Mouse (Mus musculus): ENCODE results near the gene Ccdc12.
A peak's percentile ranks its signal among the peaks of the same experiment; 100 is the strongest.

Ccdc12 gene

DNA sequence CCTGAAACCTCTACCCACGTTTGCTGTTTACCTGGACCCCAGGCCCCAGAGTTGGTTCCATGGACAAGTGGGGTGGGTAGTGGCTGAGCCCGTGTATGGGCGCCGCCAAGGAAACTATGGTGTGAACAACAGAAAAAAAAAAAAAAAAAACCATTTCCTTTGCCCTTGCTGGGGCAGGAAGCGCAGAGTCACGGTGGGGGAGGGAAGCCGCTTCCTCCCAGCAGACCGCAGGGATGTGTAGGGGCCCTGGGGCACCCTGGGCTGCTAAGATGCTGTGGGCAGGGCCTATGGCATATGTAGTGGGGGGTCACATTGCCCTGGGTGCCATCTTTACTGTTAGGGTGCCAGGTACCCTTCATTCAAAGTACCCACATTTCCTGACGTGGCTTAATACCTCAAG is 11.1 kb upstream of the Ccdc12 start:
- no peak for DNase-seq (ENCODE audit: low spot score)

DNA sequence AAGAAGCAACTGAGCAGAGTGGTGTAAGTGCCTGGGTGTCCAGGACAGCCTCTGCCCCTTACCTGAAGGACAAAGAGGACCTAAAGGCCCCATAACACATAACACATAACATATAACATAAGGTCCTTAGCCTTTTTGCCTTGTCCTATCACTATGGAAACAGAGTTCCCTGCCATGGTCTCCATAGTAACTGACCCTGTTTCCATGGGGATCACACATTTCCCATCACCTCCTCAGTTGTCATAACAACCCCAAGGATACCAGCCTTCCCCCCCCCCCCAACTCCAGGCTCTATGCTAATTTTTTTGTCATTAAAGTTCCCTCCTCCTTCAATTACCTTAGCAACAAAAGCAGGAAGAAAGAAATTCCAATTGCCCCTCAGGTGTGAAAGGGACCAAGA is 6.5 kb upstream of the Ccdc12 start:
- peak; percentile 43 for DNase-seq (ENCODE audit: low spot score)

DNA sequence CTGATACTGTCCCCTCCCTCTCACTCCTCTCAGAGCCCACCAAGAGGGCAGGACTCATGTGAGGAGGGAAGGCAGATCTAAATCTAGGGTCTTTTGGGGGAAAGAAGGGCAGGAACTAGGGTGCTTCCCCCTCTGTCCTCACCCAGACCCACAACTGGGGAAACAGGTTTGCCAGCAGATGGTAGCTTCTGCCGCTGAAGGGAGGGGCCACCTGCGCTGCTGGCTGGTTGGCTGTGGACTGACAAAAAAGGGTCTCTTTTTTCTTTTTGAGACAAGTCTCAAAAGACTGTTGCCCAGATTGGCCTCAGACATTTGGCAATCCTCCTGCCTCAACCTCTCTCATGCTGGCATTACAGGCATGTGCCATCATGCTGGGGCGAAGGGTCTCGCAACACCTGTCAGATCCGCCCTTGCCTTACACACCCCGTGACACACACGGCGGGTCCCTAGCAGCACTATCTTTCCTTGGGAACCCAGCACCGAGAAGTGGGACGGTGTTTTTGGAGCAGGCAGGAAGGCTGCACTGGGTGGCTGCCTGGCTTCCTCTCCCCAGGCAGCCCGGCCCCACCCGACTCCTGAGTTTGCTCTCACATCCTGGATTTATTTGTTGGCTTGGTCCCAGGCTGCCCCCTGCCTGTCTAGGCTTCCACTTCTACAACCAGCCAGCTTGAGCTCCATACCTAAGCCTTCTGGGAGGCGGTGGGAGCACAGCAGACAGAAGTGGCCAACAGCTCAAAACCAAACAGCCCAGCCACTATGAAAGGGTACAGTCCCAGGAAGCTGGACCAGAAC is 4.2 kb upstream of the Ccdc12 start:
- peak; percentile 33 for DNase-seq (ENCODE audit: low spot score)

DNA sequence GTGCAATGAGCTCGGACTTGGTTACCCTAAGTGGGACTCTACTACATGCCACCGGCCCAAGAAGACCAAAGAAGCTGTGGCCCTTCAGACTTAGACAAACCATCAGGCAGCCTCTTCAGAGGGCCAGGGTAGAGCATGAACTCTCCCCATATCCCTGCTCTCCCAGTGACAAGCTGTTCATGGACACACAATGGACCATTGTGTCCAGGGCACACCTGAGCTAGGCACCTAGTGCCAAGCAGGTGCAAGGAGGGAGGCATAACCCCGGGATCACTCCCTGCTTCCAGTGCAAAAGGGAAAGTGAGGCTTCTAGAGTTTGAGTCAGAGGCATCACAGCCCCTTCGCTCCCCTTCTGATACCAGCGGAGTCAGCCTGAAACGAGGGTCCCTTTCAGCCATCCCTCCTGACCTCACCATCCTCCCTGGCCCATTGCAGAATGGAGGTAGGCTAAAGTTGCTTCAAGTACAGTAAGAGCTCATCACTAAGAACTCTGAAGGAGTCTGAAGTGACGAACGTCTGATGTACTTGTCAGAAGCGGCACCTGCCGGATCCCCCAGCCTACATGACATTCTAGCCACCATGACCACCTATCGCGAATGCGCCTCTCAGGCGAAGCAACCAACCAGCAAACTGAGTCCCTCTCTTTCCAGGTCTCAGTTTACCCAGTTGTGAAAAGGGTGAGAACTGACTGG is 3.2 kb upstream of the Ccdc12 start:
- no peak for DNase-seq (ENCODE audit: low spot score)

DNA sequence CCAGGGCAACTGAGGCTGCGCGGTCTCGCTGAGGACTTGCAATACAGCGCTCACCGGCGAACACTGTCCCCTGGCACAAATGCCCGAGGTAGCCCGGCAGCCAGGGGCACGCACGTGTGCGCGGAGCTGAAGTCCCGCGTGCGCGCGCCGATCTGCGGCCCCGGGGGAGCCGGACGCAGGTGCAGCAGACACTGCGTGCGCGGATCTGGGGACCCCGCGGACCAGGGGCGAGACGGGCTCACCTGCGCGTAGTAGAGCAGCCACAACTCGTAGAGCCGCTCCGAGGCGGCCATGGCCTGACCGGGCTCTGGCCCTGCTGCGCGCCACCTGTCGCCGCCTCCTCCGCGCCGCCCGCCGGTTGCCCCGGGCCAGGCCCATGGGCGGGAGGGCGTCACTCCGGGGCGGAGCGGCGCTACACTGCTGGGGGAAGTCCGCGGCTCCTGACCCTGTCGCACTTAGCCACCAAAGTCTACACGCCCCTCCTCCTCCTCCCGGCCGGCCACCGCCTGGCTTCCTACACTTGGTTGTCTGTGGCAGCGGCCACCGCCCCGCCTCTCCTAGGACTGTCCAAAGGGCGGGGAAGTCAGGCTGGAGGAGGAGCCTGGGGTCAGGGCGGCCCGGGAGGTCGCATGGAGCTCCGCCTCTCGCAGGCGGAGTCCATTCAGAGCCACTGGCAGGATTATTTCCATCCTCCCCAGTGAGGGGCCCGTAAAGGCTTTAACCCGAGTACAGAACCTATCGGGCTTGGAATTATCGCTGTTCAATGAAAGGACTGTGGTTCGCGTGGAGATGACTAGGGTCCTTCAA is 2.4 kb upstream of the Ccdc12 start, which contains the start of gene Nbeal2:
Nbeal2 (minus strand) TSS at position 507 of the 807 bp plus-strand sequence.
- peak; percentile 96 for DNase-seq (ENCODE audit: low spot score)

DNA sequence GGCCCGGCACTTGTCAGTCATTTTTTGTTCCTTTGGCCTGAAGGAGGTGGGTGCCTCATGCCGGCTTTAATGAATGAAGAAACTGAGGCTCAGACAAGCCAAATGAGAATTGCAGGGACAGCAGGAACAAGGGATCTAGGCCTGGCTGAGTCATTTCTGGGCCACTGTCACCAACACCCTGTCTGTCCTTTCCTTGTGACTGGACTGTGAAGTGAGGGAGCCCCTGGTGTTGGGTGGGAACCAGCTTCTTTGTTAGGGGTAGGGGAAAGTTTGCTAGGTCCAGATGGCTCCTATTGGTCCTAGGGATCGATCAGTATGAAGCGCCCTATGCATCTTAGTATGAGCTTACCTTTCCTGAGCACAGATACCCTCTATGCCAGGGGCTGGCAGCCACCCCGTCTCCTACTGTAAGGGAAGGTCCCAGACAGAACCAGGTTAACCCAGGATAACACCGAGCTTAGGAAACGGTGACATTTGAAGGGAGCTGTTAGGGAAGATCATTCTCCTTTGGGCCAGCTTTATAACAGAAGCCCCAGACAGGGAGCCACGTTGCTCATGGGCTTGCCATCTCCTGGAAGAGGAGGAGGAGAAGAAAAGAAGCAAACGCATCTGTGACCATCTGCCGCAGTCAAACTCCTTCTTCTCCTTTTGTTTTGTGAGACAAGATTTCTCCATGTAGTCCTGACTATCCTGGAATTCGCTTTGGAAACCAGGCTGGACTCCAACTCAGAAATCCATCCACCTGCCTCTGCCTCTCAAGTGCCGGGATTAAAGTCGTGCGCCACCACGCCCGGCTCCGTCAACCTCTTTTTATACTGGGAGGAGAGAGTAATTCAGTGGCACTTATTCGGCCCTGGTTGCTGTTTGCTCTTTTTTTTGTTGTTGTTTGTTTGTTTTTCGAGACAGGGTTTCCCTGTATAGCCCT is 1.3 kb upstream of the Ccdc12 start:
- DNase-seq (ENCODE audit: low spot score), result no peak

DNA sequence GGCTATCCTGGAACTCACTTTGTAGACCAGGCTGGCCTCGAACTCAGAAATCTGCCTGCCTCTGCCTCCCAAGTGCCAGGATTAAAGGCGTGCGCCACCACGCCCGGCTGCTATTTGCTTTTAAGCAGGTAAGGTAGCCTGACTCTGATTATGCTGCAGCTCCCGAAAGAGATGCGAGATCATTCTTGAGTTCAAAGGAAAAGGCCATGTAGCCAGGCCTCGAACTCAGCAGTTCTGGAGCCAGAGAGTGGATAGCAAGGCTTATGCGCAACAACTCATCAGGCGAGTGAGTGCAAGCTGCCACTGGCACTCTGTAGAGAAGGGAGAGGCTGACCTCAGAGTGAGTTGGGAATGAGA is 674 bp upstream of the Ccdc12 start:
- no peak for DNase-seq (ENCODE audit: low spot score)

DNA sequence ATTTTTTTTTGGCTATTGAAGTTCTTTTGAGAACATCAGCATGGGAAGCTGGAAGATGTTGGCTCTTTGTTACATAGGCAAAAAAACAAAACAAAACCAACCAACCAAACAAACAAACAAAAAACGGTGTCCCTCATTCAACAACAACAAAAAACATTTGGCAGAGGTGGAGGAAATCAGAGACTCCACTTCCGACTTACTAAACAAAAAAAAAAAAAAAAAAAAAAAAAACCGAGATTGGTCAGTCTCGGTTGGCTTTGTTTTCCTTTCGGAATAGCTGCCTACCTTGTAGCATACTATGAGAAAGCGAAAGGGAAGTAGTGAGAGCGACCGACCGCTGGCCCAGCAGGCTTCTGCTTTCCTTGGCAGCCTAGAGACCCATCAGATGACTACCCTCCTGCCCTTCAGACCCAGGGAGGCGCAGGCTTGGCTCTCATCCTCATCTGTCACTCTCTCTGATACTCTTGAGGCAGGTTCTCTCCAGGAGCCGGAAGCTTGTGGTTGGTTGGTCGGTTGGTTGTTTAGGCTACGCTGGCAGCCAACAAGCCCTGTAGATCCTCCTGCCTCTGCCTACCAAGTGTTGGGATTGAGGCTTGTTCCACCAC is 1.3 kb downstream of the Ccdc12 start:
- no peak for DNase-seq (ENCODE audit: low spot score)

DNA sequence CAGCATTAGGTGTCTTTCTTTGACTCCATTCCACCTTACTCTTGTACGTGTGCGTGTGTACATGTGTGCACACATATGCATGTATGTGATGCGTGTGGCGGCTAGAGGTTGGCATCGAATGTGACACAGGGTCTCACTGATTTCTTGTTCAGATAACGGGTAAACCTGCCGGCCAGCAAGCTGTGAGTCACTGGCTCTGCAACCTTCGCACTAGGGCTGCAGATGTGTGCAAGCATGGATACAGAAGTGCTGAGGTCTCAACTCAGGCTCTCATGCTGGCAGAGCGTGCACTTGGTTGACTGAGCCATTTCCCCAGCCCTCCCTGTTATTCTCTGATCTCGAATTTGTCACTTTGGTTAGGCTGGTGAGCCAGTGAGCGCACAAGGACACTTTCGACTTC is 3.2 kb downstream of the Ccdc12 start:
- DNase-seq (ENCODE audit: low spot score), result no peak

DNA sequence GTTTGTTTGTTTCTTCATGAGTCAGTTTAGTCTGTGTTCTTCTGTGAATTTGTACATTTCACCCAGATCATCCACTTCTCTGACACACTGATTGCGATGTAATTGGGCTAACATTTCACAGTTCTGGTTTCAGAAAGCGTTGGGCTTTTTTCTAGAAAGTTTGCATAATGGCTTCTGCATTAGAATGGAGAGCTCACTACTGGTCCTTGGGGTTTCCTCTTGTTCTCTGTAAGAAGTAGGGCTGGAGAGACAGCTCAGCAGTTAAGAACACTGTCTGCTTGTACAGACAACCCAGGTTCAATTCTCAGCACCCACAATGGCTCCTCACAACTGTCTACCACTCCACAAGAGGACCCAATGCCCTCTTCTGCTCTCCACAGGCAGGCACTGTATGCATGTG is 3.9 kb downstream of the Ccdc12 start:
- DNase-seq (ENCODE audit: low spot score), result no peak

DNA sequence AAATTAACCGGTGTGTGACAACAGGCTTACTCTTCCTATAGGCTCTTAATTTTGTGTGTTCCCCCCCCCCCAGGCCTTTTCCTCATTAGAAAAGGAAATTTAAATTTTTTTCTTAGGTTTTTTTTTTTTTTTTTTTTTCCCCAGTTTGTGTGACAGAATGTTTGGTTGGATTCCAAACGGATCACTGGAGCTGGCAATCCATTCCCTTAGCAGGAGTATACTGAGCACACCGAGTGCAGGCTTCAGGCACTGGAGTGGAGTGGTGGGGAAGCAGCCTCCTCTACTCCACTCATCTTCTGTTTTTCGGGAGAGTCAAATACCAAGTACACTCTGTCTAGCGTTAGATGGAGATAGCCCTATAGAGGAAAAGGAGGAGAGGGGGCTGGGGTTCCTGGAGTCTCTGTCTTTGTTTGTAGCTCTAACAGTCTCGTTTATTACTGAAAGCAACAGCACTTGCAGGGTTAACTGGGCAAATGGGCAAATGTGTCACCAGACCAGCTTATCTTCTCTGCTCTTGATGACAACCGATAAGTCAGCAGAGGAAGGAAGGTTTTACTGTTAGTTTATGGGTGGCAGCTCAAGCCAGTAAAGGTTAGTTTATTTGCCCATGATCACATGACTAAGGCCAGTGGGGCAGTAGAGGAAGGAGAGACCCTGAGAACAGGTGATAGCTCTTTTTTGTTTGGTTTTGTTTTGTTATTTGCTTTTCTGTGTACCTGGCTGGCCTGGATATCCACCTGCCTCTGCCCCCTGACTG is 4.7 kb downstream of the Ccdc12 start:
- DNase-seq (ENCODE audit: low spot score), result no peak

DNA sequence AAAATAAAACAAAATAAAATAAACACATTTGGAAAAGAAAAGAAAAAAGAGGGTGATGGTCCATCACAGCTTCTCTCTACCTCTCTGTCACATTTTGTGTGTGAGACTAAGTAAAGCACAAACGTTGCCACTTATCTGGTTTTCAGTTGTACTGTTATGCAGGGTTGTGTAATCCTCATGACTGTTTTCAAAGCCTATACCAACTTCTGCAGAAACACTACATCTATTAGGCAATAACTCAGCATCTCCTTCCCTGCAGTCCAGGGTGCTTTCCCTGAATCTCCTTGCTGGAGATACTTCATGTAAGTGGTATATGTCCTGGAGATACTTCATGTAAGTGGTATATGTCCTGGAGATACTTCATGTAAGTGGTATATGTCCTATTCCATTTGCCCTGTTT is 6.5 kb downstream of the Ccdc12 start:
- DNase-seq (ENCODE audit: low spot score), result no peak

DNA sequence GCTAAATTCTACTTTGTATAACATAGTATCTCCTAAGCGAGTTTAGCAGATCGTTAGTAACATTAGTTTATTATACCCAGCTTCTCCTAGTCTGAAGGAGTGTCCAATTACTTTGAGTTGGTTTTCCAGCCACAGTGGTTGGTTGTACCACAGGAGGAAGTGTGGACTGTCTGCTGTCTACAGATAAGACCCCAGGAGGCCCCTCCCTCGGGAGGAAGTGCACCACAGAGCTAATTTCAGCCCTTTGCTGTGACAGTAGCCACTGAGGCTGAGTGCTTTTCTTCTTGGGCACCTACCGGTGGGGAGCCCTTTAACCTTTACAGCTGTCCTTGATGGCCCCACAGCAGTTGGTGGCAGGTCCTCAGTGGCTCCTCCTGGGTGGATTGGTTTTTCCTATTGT is 9.6 kb downstream of the Ccdc12 start:
- DNase-seq (ENCODE audit: low spot score), result peak; percentile 44

DNA sequence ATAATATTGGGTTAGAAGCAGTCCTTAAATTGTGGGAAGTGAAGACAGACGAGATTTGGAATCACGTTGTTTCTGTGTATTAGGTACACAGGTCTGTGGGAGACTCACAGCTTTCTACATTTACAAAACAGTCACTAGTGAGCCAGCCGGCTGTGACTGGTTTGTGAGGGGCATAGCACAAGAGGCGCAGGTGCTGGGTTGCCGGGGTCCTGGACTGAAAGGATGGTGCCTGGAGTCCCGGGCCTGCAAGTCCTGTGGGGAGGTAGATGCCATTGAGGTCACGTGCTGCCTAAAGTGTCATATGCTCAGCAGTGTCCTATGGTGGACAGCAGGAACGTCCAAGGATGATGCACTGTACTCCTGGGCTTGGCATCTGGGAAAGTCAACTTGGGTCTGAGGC is 10.1 kb downstream of the Ccdc12 start:
- DNase-seq (ENCODE audit: low spot score), result no peak

DNA sequence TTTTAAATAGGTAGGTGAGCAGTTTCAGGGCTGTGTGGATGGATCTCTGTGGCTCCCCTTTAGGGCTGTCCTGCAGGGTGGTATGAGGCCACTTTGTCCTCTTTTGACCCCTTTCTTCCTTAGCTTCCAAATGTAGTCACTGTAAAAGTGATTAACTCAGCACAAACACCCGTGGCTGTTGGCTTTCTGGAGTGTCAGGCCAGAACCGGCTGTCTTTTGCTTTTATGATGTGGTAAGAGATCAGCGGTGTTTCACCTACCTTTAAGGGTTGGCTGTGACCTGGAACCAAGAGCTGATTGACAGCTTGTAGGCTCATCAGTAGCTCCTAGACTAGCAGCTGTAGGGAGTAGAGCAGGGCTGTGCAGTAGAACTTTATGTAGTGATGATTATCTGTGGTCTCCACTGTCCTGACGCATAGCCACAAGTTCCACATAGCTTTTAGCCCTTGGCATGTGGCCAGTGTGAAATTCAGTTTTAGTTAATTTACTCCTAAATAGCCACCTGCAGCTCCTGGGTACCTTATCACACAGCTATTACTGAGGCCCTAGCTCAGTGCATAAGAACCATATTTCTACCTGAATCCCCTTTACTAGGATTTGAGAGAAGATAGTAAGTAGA is 11.0 kb downstream of the Ccdc12 start:
- DNase-seq (ENCODE audit: low spot score), result no peak

DNA sequence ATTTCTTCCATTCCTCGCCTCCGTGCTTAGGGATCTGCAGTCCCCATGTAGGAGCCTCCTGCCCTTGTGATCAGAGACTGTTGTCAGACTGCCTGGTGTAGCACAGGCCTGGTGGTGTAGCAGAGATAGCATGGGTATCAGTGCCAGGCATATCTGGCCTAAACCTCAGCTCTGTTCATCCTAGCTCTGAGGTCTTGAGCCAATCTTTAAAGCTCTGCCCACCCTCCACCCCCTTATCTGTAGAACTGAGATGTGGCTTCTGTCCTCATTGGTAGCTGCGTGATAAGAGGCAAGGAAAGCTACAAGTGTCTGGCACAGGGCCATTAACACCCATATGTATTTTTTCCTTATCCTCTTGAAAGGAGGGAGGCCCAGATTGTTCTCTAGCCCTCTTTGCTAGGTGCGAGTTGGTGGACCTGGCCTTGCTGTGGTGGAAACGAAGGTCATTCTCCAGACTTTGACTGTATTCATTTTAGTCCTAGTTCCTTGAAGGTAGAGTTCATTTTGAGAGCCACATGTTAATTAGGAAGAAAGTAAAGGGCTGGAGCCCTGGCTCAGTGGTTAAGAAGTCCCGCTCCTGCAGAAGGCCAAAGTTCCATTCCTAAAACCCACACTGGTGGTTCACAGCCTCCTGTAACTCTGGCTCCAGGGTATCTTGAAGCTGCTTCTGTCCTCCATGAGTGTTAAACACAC is 12.4 kb downstream of the Ccdc12 start:
- DNase-seq (ENCODE audit: low spot score), result no peak

DNA sequence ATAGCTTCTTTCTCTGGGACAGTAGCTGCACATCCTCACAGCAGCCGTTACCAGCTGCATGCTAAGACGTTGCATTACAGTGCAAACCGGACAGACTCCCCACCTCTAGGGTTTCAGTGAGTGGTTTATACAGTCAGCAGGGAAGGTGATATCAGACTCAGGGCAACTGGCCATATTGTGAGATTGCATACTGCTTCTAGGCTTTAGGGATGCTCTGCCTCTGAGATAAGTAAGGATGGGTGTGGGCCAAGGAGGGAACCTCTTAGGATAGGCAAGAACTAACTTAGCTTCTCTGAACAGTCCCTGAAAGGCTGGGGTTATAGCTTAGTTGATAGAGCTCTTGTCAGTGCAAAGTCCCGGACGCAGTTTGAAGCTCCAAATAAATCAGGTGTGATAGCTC is 13.5 kb downstream of the Ccdc12 start:
- no peak for DNase-seq (ENCODE audit: low spot score)

DNA sequence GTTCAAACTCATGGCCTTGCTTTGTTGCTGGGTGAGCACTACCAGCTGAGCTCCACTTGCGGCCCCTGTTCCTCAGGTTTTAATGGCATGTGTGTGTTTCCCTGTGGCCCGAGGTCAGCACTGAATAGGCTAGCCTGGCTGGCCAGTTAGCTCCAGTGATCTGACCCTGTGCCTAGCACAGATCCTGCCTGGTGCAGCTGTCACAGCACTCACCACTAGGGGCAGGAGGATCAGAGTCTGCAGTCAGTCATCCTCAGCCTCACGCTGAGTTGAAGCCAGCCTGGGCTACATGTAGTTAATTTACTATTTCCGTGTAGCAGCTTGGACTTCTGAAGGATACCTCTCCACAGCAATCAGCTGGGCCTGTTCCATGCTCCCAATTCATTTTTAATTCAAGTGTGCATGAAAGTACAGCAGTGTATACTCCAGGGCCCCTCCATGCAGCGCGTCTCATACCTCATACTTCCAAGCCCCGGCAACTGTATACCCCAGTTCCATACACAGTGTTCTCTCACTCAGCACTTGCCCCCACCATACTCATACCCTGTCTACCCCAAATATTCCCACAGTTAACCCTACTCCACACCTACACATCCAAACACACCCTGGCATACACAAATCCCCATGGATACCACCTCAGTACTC is 16.3 kb downstream of the Ccdc12 start:
- DNase-seq (ENCODE audit: low spot score), result peak; percentile 60
